Mouse (Mus musculus): ENCODE measurements at regions not wholly inside any gene's neighbourhood (a gene's known extent, or its start where the extent isn't known, plus 50 kb on each side); places are given as distances from the start of the nearest gene placed in this dataset.
A peak's percentile ranks its signal among the peaks of the same experiment; 100 is the strongest.

DNA sequence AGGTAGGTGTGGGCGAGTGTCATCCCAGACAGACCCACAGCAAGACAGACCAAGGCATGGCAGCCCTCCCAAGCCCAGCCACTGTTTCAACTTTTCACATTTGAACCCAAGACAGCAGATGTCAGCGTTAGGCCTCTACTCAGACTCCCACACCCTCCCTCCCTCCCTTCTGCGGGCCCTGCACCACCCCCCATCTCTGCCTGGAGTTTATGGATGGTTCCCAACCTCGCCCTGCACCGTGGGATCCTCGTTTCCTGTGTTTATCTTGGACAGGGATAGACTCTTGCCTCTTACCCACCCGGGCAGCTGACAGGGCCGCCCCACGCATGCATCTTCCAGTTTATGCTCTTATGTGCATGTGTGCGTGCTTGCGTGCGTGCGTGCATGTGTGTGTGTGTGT lies 85.2 kb upstream of the Zbtb40 start:
- Histone ChIP-seq H3K9me3 (ENCODE audit: control insufficient read depth, low read length) (no peaks in the 10 kb centered on the region), H3K4me1 (ENCODE audit: control insufficient read depth, insufficient read depth, low read length) (peaks cover 24% of the 10 kb centered on the region), H3K36me3 (ENCODE audit: control insufficient read depth, insufficient read depth, low read length) (no peaks in the 10 kb centered on the region), H3K4me2 (ENCODE audit: low read depth) (no peak overlapping the region), H3K27me3 (ENCODE audit: control insufficient read depth, insufficient read depth, low read length) (no peaks in the 10 kb centered on the region), H3K4me3 (ENCODE audit: low read depth, low read length) (no peak overlapping the region), H3K27ac (ENCODE audit: low read depth, low read length) (no peak overlapping the region), H3K9ac (ENCODE audit: low read length) (peak overlapping the region; percentile 18; the same call in 1 of the 2 replicates)
- ATAC-seq (ENCODE audit: insufficient read depth, low FRiP score, low TSS enrichment) (no peak), DNase-seq (ENCODE audit: low spot score) (peak; percentile 17)
- 36% methylated on average over 13 of the region's 13 CpGs for WGBS

DNA sequence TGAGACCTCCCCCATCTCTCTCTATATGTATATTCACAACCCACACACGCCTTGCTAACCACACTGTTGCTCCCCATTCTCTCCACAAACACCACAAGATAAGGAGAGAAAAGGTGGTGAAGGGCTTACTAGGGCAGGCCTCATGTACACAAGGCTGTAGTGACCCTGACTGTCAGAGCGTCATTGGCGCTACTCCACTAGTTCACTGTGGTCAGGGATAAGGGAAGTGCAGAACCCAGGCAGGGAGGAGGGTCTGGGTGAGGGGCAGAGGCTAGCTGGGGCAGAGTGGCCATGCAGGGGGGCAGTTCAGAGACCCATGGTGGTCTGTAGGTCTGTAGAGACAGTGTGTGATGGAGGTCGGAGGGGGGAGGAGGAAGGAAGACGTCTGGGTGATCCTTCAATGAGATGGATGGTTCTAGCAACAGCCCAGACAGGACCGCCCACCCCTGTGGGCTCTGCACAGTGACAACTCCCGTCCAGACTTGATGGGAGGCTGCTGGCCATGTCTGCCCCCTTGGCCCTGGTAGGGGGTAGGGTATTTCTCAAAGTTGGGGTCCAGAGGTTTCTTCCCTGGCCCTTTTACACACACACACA lies 82.1 kb upstream of the Zbtb40 start:
- Histone ChIP-seq H3K4me2 (ENCODE audit: low read depth) (no peak overlapping the region), H3K36me3 (ENCODE audit: control insufficient read depth, insufficient read depth, low read length) (no peaks in the 10 kb centered on the region), H3K4me3 (ENCODE audit: low read depth, low read length) (no peak overlapping the region), H3K9me3 (ENCODE audit: control insufficient read depth, low read length) (no peaks in the 10 kb centered on the region), H3K9ac (ENCODE audit: low read length) (no peak overlapping the region), H3K27ac (ENCODE audit: low read depth, low read length) (no peak overlapping the region), H3K4me1 (ENCODE audit: control insufficient read depth, insufficient read depth, low read length) (peaks cover 35% of the 10 kb centered on the region), H3K27me3 (ENCODE audit: control insufficient read depth, insufficient read depth, low read length) (no peaks in the 10 kb centered on the region)
- DNase-seq (ENCODE audit: low spot score) (no peak), ATAC-seq (ENCODE audit: insufficient read depth, low FRiP score, low TSS enrichment) (no peak)
- 47% methylated on average over 7 of the region's 7 CpGs for WGBS

DNA sequence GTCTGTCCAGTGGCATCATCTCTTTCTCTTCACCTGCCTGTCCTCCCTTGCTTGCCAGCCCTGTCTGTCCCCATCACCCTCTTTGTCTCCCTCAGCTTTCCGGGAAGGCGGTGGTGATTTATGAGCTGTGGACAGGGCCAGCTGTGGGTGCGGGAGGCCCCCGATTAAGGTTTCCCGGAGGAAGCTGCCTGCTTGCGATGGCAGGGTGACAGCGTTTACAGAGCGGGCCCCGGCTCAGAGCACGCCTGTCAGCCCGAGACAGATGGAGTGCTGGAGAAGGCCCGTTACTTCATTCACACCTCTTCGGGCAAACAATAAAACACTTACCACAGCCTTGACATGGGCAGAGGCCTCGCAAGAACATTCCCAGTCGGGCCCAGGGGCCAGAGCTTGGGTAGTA lies 79.6 kb upstream of the Zbtb40 start:
- H3K4me1 ChIP-seq (ENCODE audit: control insufficient read depth, insufficient read depth, low read length): peaks cover 20% of the 10 kb centered on the region
- DNase-seq (ENCODE audit: low spot score) (peak; percentile 70), ATAC-seq (ENCODE audit: insufficient read depth, low FRiP score, low TSS enrichment) (peak; percentile 84)
- H3K27ac ChIP-seq (ENCODE audit: low read depth, low read length): peak overlapping the region; percentile 89
- WGBS: under 1% methylated on average over 15 of the region's 15 CpGs
- H3K9ac ChIP-seq (ENCODE audit: low read length): peak overlapping the region; percentile 59
- no peaks in the 10 kb centered on the region for H3K27me3 ChIP-seq (ENCODE audit: control insufficient read depth, insufficient read depth, low read length)
- H3K9me3 ChIP-seq (ENCODE audit: control insufficient read depth, low read length): no peaks in the 10 kb centered on the region
- no peak overlapping the region for H3K4me3 ChIP-seq (ENCODE audit: low read depth, low read length)
- H3K4me2 ChIP-seq (ENCODE audit: low read depth): no peak overlapping the region
- H3K36me3 ChIP-seq (ENCODE audit: control insufficient read depth, insufficient read depth, low read length): no peaks in the 10 kb centered on the region

DNA sequence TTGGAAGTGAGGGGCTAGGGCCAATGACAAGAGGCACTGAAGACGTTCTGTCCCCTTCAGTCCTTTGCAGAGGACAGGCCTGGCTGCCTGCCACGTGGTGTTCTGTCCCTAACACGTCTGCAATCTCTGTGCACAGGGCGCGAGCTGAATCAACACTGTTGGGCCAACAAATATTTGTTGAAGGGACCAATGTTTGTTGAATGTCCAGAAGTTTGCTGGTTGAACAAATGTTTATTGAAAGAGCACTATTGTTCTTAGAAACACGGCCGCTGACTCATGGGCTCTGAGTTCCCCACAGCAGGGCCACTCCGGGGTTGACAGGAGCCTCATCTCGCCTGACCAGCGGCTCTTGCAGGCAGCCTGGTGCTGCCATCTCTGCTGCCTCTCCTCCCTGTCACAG lies 73.1 kb upstream of the Zbtb40 start:
- Histone ChIP-seq H3K27me3 (ENCODE audit: control insufficient read depth, insufficient read depth, low read length) (no peaks in the 10 kb centered on the region), H3K4me3 (ENCODE audit: low read depth, low read length) (no peak overlapping the region), H3K4me2 (ENCODE audit: low read depth) (no peak overlapping the region), H3K27ac (ENCODE audit: low read depth, low read length) (no peak overlapping the region), H3K36me3 (ENCODE audit: control insufficient read depth, insufficient read depth, low read length) (no peaks in the 10 kb centered on the region), H3K9me3 (ENCODE audit: control insufficient read depth, low read length) (no peaks in the 10 kb centered on the region), H3K4me1 (ENCODE audit: control insufficient read depth, insufficient read depth, low read length) (peaks cover 17% of the 10 kb centered on the region), H3K9ac (ENCODE audit: low read length) (no peak overlapping the region)
- no peak for ATAC-seq (ENCODE audit: insufficient read depth, low FRiP score, low TSS enrichment)
- WGBS: 47% methylated on average over 10 of the region's 10 CpGs
- peak; percentile 9 for DNase-seq (ENCODE audit: low spot score)

DNA sequence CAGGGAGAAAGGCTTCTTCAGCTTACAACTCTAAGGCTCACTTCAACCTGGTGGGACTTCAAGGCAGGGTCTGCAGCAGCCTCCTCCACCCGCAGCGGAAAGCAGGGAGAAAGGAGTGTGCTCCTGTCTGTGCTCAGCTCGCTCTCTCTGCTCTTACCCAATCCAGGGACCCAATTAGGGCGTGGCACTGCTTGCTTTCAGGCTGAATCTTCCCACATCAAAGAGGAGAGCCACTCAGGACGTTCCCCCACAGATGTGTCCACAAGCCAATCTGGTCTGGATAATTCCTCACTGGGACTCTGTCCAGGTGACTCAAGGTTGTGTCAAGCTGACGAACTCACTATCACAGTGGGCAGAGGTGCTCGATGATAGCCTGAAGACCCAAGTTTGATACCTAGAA lies 72.0 kb upstream of the Zbtb40 start:
- ATAC-seq (ENCODE audit: insufficient read depth, low FRiP score, low TSS enrichment) (no peak), DNase-seq (ENCODE audit: low spot score) (peak; percentile 8)
- peaks cover 18% of the 10 kb centered on the region for H3K4me1 ChIP-seq (ENCODE audit: control insufficient read depth, insufficient read depth, low read length)
- no peak overlapping the region for H3K27ac ChIP-seq (ENCODE audit: low read depth, low read length)
- H3K9ac ChIP-seq (ENCODE audit: low read length): no peak overlapping the region
- H3K27me3 ChIP-seq (ENCODE audit: control insufficient read depth, insufficient read depth, low read length): no peaks in the 10 kb centered on the region
- H3K36me3 ChIP-seq (ENCODE audit: control insufficient read depth, insufficient read depth, low read length): no peaks in the 10 kb centered on the region
- no peak overlapping the region for H3K4me3 ChIP-seq (ENCODE audit: low read depth, low read length)
- WGBS: 67% methylated on average over 7 of the region's 7 CpGs
- H3K4me2 ChIP-seq (ENCODE audit: low read depth): no peak overlapping the region
- no peaks in the 10 kb centered on the region for H3K9me3 ChIP-seq (ENCODE audit: control insufficient read depth, low read length)

DNA sequence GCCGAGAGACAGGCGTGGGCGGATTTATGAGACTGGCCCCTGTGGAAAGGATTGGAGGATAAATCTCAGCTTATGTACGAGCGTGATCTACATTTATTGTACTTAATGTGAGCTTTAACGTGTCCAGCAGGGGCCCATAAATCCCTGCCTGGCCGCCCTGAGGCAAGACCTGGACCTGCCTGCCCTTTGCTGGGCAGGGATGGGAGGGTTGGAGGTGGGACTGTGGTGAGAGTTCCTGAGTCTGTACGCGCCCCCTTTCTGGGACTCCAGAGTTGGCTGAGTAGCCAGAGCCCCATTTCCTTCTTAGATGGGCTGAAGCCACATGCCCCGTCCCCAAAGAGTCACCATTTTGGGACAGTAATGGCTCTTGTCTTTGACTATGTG lies 69.7 kb upstream of the Zbtb40 start:
- peaks cover 18% of the 10 kb centered on the region for H3K4me1 ChIP-seq (ENCODE audit: control insufficient read depth, insufficient read depth, low read length)
- DNase-seq (ENCODE audit: low spot score) (no peak), ATAC-seq (ENCODE audit: insufficient read depth, low FRiP score, low TSS enrichment) (no peak; the same call in 1 of the 2 replicates)
- H3K27me3 ChIP-seq (ENCODE audit: control insufficient read depth, insufficient read depth, low read length): no peaks in the 10 kb centered on the region
- WGBS: 7% methylated on average over 10 of the region's 10 CpGs
- H3K36me3 ChIP-seq (ENCODE audit: control insufficient read depth, insufficient read depth, low read length): no peaks in the 10 kb centered on the region
- H3K4me3 ChIP-seq (ENCODE audit: low read depth, low read length): peak overlapping the region; percentile 24
- no peaks in the 10 kb centered on the region for H3K9me3 ChIP-seq (ENCODE audit: control insufficient read depth, low read length)
- peak overlapping the region; percentile 63 for H3K27ac ChIP-seq (ENCODE audit: low read depth, low read length)
- peak overlapping the region; percentile 45 for H3K4me2 ChIP-seq (ENCODE audit: low read depth)
- H3K9ac ChIP-seq (ENCODE audit: low read length): peak overlapping the region; percentile 45

DNA sequence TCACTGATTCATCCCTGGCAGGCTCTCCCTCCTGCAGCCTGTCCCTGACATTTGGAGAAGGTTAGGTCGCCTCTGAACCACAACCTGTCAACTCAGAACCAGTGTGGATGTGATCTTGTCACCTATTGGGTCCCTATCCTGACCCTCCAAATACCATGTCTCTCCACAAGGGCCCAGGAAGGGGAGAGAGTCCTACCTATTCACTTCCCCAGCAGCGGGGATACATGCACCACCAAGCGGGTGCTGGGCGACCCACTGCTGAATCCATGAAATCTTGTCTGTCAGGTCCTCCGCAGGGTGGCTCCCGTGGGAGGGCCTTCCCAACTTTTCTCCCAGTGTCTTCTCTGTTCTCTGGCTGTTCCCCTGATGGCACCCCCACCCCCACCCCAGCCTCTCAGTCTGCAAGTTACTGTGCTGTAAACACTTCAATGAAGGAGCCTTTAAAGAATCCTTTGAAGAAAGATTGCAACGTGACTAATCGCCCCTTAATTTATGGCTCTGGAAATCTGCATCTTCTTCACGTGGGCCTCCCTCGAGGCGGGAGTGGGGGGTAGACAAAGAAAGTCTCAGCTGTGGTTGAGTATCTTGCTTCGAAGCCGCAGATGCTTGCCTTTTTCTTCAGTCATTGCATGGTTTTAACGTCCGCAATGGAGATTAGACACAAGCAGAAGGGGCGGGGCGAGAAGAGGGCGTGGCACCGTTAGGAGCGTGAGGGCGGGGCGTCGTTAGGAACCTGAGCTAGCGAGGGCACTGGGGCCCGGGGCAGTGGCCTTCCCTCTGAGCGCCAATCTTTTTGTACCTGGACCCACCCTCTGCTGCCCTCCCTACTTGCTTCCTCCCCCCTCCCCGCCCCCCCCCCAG lies 69.1 kb upstream of the Zbtb40 start:
- H3K27me3 ChIP-seq (ENCODE audit: control insufficient read depth, insufficient read depth, low read length): no peaks in the 10 kb centered on the region
- no peaks in the 10 kb centered on the region for H3K9me3 ChIP-seq (ENCODE audit: control insufficient read depth, low read length)
- ATAC-seq (ENCODE audit: insufficient read depth, low FRiP score, low TSS enrichment) (peak; percentile 89), DNase-seq (ENCODE audit: low spot score) (peak; percentile 89)
- H3K4me2 ChIP-seq (ENCODE audit: low read depth): peak overlapping the region; percentile 45
- peak overlapping the region; percentile 45 for H3K9ac ChIP-seq (ENCODE audit: low read length)
- WGBS: 1% methylated on average over 26 of the region's 27 CpGs
- H3K4me3 ChIP-seq (ENCODE audit: low read depth, low read length): peak overlapping the region; percentile 24
- peak overlapping the region; percentile 63 for H3K27ac ChIP-seq (ENCODE audit: low read depth, low read length)
- peaks cover 18% of the 10 kb centered on the region for H3K4me1 ChIP-seq (ENCODE audit: control insufficient read depth, insufficient read depth, low read length)
- no peaks in the 10 kb centered on the region for H3K36me3 ChIP-seq (ENCODE audit: control insufficient read depth, insufficient read depth, low read length)

DNA sequence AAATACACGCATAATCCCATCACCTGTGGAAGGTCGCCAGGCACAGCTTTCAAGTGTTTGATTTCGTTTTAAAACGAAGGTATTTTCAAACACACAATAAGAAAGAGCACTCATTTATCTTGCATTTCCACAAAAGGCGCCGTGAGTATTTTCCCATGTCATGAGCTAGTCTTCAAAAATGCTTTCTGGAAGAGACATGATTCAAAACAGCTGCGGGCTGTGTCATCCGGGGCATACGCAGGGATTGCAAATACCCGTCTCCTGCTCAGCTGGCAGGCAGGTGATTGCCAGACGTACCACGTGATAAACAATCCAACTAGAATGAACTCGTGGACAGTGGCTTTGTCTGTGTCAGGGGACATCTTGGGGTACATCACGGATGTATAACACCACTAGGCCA lies 66.5 kb upstream of the Zbtb40 start:
- Histone ChIP-seq H3K9ac (ENCODE audit: low read length) (no peak overlapping the region), H3K36me3 (ENCODE audit: control insufficient read depth, insufficient read depth, low read length) (no peaks in the 10 kb centered on the region), H3K4me3 (ENCODE audit: low read depth, low read length) (no peak overlapping the region), H3K4me1 (ENCODE audit: control insufficient read depth, insufficient read depth, low read length) (peaks cover 18% of the 10 kb centered on the region), H3K27me3 (ENCODE audit: control insufficient read depth, insufficient read depth, low read length) (no peaks in the 10 kb centered on the region), H3K27ac (ENCODE audit: low read depth, low read length) (no peak overlapping the region), H3K9me3 (ENCODE audit: control insufficient read depth, low read length) (no peaks in the 10 kb centered on the region), H3K4me2 (ENCODE audit: low read depth) (no peak overlapping the region)
- no peak for DNase-seq (ENCODE audit: low spot score)
- 89% methylated on average over 14 of the region's 14 CpGs for WGBS
- ATAC-seq (ENCODE audit: insufficient read depth, low FRiP score, low TSS enrichment): no peak

DNA sequence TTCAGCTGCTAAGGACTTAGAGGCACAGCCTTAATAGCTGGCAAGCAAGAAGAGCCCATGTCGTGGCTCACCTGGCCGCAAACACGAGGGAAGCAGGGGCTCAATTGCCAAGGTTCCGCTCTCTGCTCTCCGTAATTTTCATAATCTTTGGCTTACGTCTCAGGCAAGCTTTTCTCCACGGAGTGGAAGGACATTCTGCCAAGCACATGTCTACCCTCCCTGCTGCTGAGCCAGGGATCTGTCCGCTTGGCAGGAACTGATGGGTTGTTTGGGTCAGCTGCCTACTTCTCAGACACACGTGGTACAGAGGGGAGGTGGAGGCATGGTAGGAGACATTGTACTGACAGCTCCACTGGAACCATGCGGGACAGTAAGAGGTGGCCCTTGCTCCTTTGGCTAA lies 61.7 kb upstream of the Zbtb40 start:
- Histone ChIP-seq H3K9me3 (ENCODE audit: control insufficient read depth, low read length) (no peaks in the 10 kb centered on the region), H3K27ac (ENCODE audit: low read depth, low read length) (no peak overlapping the region), H3K4me2 (ENCODE audit: low read depth) (no peak overlapping the region), H3K4me3 (ENCODE audit: low read depth, low read length) (no peak overlapping the region), H3K27me3 (ENCODE audit: control insufficient read depth, insufficient read depth, low read length) (no peaks in the 10 kb centered on the region), H3K36me3 (ENCODE audit: control insufficient read depth, insufficient read depth, low read length) (no peaks in the 10 kb centered on the region), H3K9ac (ENCODE audit: low read length) (no peak overlapping the region), H3K4me1 (ENCODE audit: control insufficient read depth, insufficient read depth, low read length) (no peaks in the 10 kb centered on the region; the same call in 1 of the 2 replicates)
- DNase-seq (ENCODE audit: low spot score): no peak
- no peak for ATAC-seq (ENCODE audit: insufficient read depth, low FRiP score, low TSS enrichment)
- WGBS: 82% methylated on average over 10 of the region's 10 CpGs

Data from neural tube, embryonic 11.5 days (tissue).